Mouse (Mus musculus) liver, embryonic 14.5 days (tissue): ENCODE measurements around the gene Rsl24d1.

ENCODE experiments used
- CTCF ChIP-seq: IDR thresholded peaks from 2 replicates; pipeline ENCODE4 v1.5.1; 2016; ENCODE audit warnings: antibody characterized with exemption, low read depth, control low read depth
- EP300 ChIP-seq: IDR thresholded peaks from 2 replicates; pipeline ENCODE4 v1.6.1; 2016; ENCODE audit warnings: antibody characterized with exemption, low read depth

DNA sequence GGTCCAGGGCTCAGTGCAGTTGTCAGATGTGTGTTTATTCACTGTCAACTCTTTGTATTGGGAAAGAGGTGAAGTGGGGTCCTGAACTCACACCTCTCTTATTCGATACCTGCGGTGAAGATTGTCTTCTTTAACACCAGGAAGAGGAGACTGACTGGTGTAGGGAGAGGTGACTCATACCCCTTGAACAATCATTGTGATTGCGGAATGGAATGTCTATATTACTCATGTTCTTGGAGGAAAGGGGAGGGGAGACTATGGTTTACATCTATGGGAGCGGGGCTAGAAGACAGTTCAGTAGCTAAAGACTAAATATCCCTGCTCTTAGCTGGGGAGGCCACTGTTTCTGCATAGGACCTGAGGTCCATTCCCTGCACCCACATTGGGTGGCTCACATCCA is 17.3 kb downstream of the Rsl24d1 start:
- TF ChIP-seq CTCF (no peak), EP300 (no peak)
